Mouse (Mus musculus) stomach, postnatal 0 days (tissue): ENCODE results near the gene Ugt1a6a. TPM values are rescaled to one million over a fixed set of nuclear protein-coding genes. Genes with fewer than 3 reads are reported as not detected.
"Not testable (repeated sequence)": the region's sequence is repeated elsewhere in the genome, so short reads cannot be mapped to it uniquely, and the experiment has no call there.

Source experiments
- ATAC-seq: fragments of 200-750 bp; cut with Nextera tagmentation; 2 replicates; pipeline ENCODE4 v1.8.0; 2017; ENCODE audit not compliant: low FRiP score, low TSS enrichment
- DNase-seq: peaks from one replicate; pipeline ENCODE4 v3.0.0-alpha.2; 2016; ENCODE audit warnings: low spot score
- H3K27ac ChIP-seq: fragments of 300-500 bp; sonication (generic); replicated peaks from 2 replicates; pipeline ENCODE4 v1.5.1; 2014; ENCODE audit warnings: mild to moderate bottlenecking, control low read depth
- H3K27me3 ChIP-seq: fragments of 300-500 bp; sonication (generic); 2 replicates; pipeline ENCODE4 v1.6.1; 2014; ENCODE audit warnings: low read length; ENCODE audit not compliant: control insufficient read depth, insufficient read depth
- H3K36me3 ChIP-seq: fragments of 300-500 bp; sonication (generic); 2 replicates; pipeline ENCODE4 v1.6.1; 2014; ENCODE audit warnings: low read length, mixed read lengths; ENCODE audit not compliant: control insufficient read depth, insufficient read depth
- H3K4me1 ChIP-seq: fragments of 300-500 bp; sonication (generic); replicated peaks from 2 replicates; pipeline ENCODE4 v1.6.1; 2014; ENCODE audit warnings: antibody characterized with exemption; ENCODE audit not compliant: control insufficient read depth, insufficient read depth
- H3K4me2 ChIP-seq: fragments of 300-500 bp; sonication (generic); replicated peaks from 2 replicates; pipeline ENCODE4 v1.6.1; 2014; ENCODE audit warnings: low read depth, mild to moderate bottlenecking, control low read depth, moderate library complexity
- H3K4me3 ChIP-seq: fragments of 300-500 bp; sonication (generic); 2 replicates; pipeline ENCODE4 v1.5.1; 2014; ENCODE audit warnings: low read depth, low read length, control low read depth
- H3K9ac ChIP-seq: fragments of 300-500 bp; sonication (generic); 2 replicates; pipeline ENCODE4 v1.6.1; 2014; ENCODE audit warnings: mild to moderate bottlenecking, low read length, control low read depth, mixed read lengths
- H3K9me3 ChIP-seq: fragments of 300-500 bp; sonication (generic); 2 replicates; pipeline ENCODE4 v1.6.1; 2016; ENCODE audit warnings: low read length; ENCODE audit not compliant: control insufficient read depth
- CTCF ChIP-seq: IDR thresholded peaks from 2 replicates; pipeline ENCODE4 v1.5.1; 2016; ENCODE audit warnings: antibody characterized with exemption, low read depth, mild to moderate bottlenecking, moderate library complexity
- EP300 ChIP-seq: optimal IDR thresholded peaks from 2 replicates; pipeline ENCODE3; 2016; ENCODE audit warnings: antibody characterized with exemption
- WGBS: fragments of 180-500 bp; shearing (Covaris S2); extraction: QIAGEN DNeasy Blood & Tissue Kit; methylation state at CpG from one replicate; pipeline ENCODE4 v1.1.7; 2014; 5-methylcytosine and 5-hydroxymethylcytosine counted together
- polyA plus RNA-seq: library from polyadenylated mRNA; unstranded; fragments of >200 nt; fragmentation: Nextera tagmentation; extraction: Ambion mirVana; gene quantifications from 2 replicates; pipeline ENCODE4 v1.2.1, GENCODE M21; 2015

Ugt1a6a gene
- polyA plus RNA-seq, 1 experiment from 2014 or later, result 56.5 TPM

DNA sequence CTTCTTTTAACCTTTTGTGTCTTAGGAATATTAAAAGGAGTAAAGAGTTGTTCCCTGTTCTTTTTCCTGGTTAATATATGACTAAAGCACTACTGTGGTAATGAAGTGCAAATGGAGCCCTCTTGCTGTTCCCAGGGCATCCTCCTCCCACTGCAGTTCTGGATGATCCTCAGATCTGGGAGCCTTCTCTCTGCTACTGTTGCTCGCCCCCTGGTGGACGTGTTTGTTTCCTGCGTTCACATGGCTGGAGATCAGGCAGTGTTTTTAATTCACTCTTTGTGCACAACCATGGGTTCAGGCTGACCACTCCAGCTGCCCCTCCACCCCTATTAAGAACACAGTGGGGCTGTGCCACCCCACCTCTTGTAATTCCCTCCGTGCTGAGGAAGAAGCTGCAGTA, 14.1 kb upstream of the Ugt1a6a start:
- peak; percentile 56 for ATAC-seq
- not testable (repeated sequence) for H3K9ac ChIP-seq, H3K27me3 ChIP-seq

DNA sequence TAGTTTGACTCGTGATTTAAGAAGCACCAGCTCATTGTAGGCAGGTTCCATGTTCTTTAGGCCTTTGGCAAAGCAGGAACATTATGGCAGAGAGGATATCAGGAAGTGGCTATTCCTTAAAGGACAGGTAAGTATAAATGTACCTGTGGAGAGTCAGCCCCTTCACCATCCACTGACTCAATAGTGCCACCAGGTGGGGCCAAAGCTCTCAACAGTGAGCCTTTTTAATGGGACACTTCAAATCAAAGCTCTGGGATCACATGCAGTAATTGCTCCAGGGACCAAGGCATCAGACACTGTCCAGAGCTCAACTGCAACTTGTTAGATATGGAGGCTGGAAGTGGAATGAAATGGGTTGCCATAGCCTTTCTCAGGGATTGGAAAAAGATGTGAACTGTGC, 13.1 kb upstream of the Ugt1a6a start:
- not testable (repeated sequence) for H3K9ac ChIP-seq, H3K4me1 ChIP-seq, H3K9me3 ChIP-seq, H3K4me2 ChIP-seq, H3K27me3 ChIP-seq, H3K36me3 ChIP-seq, H3K27ac ChIP-seq, H3K4me3 ChIP-seq
- no CpG with 5 or more reads among the region's 1 CpGs for WGBS
- DNase-seq (peak; percentile 66), ATAC-seq (peak; percentile 68; the same call in 1 of the 2 replicates)
- peak; percentile 71 for TF ChIP-seq CTCF

More for the DNA sequence above, 14.1 kb upstream of the Ugt1a6a start:
- not testable (repeated sequence) for H3K4me1 ChIP-seq, H3K36me3 ChIP-seq, H3K4me2 ChIP-seq, H3K9me3 ChIP-seq, H3K4me3 ChIP-seq, H3K27ac ChIP-seq, DNase-seq
- peak; percentile 62 for TF ChIP-seq CTCF
- WGBS, result 15% methylated on average over 4 of the region's 4 CpGs

DNA sequence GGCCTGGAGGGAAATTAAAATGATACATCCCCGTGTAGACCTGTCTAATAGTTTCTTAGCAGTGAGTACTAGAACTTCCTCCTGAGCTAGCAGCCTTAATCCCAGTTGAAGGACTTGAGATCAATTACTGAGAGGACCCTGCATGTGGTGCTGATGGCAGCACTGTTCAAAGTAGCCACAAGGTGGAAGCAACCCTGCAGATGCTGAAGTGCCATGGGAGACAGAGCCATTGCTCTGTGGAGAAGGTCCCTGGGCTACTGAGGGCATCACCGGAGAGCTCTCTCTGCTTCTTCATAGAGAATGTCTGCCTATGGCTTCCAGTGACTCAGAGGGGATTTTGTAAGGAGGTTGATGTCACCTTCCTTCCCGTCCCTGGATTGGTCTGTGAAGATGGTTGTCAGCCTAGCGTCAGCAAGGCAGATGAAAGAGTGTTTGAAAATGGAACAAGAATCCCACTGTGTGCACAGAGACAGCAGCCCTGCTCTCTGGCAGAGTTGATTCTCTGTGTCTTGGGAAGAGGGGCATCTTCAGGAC, 8.7 kb upstream of the Ugt1a6a start:
- not testable (repeated sequence) for H3K4me2 ChIP-seq, H3K4me3 ChIP-seq, H3K27ac ChIP-seq, DNase-seq, ATAC-seq, H3K4me1 ChIP-seq, H3K9me3 ChIP-seq, H3K27me3 ChIP-seq, H3K9ac ChIP-seq, H3K36me3 ChIP-seq
- peak; percentile 65 for TF ChIP-seq CTCF
- WGBS, result 64% methylated on average over 3 of the region's 4 CpGs

DNA sequence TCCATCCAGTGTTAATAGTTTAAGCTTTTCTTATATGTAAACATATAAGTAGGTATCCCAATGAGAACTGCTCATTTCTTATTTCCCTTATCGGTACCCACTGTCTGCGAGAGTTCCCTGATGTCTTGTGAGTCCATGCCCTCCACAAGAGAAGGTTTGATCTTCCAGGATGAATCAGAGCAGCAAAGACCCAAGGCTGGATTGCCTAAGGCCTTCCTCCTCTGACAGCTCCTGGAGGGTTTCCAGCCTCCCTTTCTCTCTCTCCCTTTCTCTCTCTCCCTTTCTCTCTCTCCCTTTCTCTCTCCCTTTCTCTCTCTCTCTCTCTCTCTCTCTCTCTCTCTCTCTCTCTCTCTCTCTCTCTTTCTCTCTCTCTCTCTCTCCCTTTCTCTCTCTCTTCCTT, 5.5 kb upstream of the Ugt1a6a start:
- not testable (repeated sequence) for DNase-seq, H3K9me3 ChIP-seq, H3K4me2 ChIP-seq, H3K27ac ChIP-seq, H3K36me3 ChIP-seq, H3K9ac ChIP-seq, H3K4me1 ChIP-seq, ATAC-seq, H3K4me3 ChIP-seq, H3K27me3 ChIP-seq
- 65% methylated on average over 2 of the region's 2 CpGs for WGBS

DNA sequence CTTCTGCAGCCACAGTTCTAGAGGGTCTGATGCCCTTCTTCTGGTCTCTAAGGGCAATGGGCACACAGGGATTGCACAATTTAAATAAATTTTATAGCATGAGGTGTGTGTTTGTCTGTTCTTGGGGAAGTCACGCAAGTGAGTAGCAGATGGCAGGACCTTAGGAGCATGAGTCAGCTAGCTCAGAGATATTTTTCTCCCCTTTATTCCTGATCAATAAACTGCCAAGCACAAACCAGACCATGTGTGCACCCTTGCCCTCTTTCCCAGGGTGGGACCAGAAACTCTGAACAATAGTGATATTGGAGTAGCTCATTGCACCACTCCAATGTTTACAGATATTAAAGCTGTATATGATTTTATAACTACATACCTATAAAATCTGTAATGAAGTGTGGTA, 4.4 kb upstream of the Ugt1a6a start:
- H3K27ac ChIP-seq, H3K27me3 ChIP-seq, H3K4me2 ChIP-seq, H3K9ac ChIP-seq, H3K4me3 ChIP-seq, H3K4me1 ChIP-seq, H3K36me3 ChIP-seq, H3K9me3 ChIP-seq: not testable (repeated sequence)
- 54% methylated on average over 1 of the region's 1 CpGs for WGBS
- ATAC-seq, result peak; percentile 61
- peak; percentile 42 for DNase-seq

DNA sequence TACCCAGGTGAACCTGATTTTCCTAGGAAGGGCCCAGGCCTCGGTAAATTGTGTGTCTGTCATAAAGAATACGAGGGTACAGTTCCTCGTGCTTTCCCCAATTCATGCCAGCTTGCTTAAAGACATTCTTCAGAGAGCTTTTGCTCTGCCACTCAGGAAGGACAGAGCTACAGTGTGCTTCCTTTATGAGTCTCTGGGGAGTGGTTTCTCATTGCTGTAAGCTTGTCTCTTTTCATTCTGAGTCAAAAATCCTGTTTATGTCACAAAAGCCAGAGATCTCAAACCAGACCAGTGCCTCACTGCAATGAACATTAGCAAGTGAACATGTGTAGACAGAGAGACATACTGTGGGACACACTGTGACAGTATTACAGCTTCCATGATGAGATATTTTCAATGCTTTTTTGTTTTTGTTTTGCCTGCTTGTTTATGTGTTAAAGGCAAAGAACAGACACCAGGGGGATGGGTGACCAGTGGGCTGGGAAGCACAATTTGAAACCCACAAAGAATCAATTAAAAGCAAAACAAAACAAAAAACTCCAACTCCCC, 627 bp upstream of the Ugt1a6a start:
- ATAC-seq, result no peak

DNA sequence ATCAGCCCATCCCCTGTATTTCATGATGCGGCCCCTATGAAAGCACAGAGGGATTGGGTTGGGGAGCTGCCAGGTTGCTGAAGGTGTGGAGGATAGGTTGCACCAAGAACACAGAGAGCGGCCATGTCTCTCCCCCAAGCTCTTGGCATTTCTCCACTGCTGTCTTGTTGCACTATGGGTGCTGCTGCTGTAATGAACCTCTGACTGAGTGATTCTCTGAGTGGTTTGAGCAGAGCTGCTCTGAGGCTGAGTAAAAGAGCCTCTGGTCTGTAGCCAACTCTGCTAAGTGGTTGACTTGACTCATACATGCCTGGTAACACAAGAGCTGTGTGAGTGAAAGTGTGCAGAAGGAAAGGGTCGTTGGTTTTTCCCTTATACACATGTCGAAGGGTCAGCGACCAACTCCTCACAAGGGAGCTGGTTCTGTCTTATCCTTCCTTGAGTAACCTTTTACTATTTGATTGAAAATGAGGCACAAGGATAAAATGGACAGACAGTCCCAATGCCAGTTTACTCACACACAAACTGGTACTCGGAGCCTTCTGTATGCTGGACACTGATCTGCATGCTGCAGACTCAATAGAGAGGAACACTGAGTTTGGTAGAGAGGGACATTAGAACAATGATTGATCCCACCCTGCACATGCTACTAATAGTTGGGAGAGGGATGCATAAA, 758 bp downstream of the Ugt1a6a start:
- not testable (repeated sequence) for H3K4me1 ChIP-seq, H3K27me3 ChIP-seq, H3K36me3 ChIP-seq, H3K9me3 ChIP-seq, H3K4me3 ChIP-seq, DNase-seq, H3K9ac ChIP-seq
- peak overlapping the region; percentile 35 for H3K4me2 ChIP-seq
- WGBS, result 68% methylated on average over 5 of the region's 6 CpGs
- ATAC-seq, result peak; percentile 38
- H3K27ac ChIP-seq, result peak overlapping the region; percentile 45; the same call in 1 of the 2 replicates

More for the DNA sequence above, 627 bp upstream of the Ugt1a6a start:
- H3K4me1 ChIP-seq, result no peaks in the 10 kb centered on the region
- peak overlapping the region; percentile 85 for H3K27ac ChIP-seq
- WGBS, result 55% methylated on average over 3 of the region's 3 CpGs
- H3K9me3 ChIP-seq, result no peaks in the 10 kb centered on the region
- TF ChIP-seq CTCF, result no peak
- TF ChIP-seq EP300, result no peak
- H3K4me3 ChIP-seq, result no peak overlapping the region
- no peaks in the 10 kb centered on the region for H3K36me3 ChIP-seq
- H3K4me2 ChIP-seq, result 0 out of 2 replicates have a peak overlapping the region, but pooled peaks have one; percentile 18
- H3K9ac ChIP-seq, result no peak overlapping the region
- H3K27me3 ChIP-seq, result no peaks in the 10 kb centered on the region
- DNase-seq, result no peak
